Mouse (Mus musculus): ENCODE data around the gene Kif22. TPM values are rescaled to one million over a fixed set of nuclear protein-coding genes. Genes with fewer than 3 reads are reported as not detected.

The Kif22 gene
- total RNA-seq, 1 experiment from 2014 or later: 1.4 TPM

- no peak for ATAC-seq (ENCODE audit: extremely low read depth, insufficient number of reproducible peaks, low FRiP score, poor library complexity, severe bottlenecking)
These were observed 22.2 kb downstream of the Kif22 start for GRCm38 (mm10) chr7:127020031-127020430.

DNA sequence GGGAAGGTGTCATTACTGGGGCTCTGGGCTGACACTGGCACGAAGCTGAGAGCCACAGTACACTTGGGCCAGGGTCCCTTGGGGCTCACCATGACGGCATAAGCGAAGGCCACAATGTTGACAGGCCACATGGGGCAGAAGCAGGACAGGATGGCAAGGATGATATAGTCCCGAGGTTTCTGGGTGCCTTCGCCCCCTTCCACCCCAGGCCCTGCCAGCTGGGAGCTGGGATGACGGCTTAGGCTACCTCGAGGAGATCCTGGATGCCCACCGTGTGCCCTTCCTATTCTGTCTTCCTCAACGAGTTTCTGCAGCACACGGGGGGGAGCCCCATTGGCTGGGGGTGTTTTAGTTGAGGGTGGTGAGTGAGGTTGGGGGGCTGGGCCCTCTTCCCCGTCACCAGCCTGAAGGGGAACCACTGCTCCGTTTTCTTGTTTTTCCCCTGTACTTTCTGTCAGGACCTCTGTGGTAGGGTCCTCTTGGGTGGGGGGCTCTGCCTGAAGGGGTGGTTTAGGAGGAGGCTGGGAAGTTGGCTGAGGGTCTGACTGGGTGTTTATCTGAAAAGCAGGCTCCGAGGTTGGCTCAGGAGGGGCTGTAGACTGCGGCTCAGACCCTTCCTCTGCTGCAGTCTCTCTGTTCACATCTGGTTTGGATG lies 22.8 kb downstream of the Kif22 start:
- no peak for ATAC-seq (ENCODE audit: extremely low read depth, insufficient number of reproducible peaks, low FRiP score, poor library complexity, severe bottlenecking)

DNA sequence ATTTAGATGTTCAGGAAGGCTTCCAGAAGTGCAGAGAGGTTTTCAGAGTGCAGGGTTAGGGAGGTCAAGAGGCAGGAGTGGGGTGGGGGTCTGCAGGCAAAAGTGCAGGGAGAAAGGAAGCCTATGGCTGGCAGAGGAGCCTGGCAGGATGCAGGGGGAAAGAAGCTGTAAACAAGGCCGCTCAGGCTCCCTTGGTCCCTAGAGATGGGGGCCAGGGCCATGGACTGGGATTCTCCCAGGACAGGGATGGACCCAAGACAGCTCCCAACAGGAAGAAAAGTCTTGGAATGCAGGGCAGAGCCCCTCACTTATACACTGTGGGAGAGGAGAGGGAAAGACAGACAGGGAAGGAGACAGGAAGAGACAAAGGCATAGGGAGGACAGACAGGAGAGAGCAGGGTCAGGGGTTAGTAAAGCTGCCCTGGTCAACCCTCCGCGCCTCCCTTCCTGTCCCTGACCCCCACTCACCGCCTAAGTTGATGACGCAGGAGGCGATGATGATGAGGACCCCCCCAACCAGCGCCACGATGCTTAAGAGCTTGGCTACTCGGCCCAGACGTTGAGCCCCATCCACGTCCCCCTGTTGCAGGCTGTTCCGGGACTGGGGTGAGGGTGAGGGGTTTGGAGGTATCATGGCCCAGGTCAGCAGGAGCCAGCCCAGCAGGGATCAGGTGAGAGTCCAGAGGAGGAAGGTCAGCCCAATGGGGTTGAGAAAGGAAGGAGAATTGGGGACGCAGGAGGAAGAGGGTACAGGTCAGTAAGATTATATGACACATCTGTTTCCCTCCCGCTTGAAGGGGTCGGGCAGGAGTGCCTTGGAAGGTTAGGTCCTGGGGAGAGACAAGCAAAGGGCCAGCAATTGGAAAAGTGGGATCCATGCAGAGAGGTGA lies 23.6 kb downstream of the Kif22 start:
- no peak for ATAC-seq (ENCODE audit: extremely low read depth, insufficient number of reproducible peaks, low FRiP score, poor library complexity, severe bottlenecking)

GRCm38 (mm10) chr7:127017950-127018345 lies 24.3 kb downstream of the Kif22 start:
- ATAC-seq (ENCODE audit: extremely low read depth, insufficient number of reproducible peaks, low FRiP score, poor library complexity, severe bottlenecking): no peak

DNA sequence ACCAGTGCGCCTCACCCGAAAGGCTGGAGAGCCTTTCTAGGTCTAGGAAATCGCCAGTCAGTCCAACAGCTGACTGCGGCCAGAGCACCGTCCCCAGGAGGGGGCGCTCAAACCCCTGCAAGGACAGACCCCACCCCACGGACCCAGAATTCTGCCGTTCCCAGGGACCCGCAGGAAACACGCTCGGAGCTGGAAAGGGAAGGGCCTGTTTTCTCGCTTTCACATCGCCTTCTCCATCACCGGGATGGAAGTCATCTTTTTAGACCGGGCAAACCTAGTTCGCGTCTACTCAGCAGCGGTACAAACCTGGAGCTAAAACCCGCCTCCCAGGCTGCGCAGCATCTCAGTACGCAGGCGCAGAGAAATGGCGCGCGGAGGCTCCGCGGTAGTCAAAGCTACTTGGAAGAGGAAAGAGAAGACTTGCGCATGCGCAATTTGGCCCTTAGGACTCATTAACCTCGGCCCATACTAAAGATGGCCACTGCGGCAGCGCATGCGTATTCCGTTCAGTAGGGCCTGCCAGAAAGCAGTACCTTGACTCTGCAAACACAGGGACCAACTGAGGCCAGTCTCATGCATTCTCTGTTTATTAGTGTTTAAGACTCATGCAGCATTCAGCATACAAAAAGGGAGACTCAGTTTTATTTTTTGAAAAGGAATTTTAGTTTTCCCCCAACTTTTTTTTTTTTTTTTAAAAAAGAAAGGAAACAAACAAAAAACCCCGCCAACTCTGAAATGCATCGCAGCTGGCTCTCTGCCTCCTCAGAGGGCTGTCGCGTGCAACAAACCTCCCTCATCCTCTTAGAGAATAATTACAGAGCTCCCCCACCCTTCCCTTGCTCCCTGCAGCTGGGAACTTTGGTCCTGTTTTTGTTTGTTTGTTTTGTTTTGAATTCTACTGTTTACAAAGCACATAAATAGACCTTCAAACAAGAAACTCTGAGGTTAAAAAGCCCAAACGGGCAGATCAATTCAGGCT lies 25.0 kb downstream of the Kif22 start, which contains the start of gene Pagr1a:
Gene Pagr1a (minus strand): TSS at position 382 of the 979 bp plus-strand sequence.
- peak; percentile 74 for ATAC-seq (ENCODE audit: extremely low read depth, insufficient number of reproducible peaks, low FRiP score, poor library complexity, severe bottlenecking)

DNA sequence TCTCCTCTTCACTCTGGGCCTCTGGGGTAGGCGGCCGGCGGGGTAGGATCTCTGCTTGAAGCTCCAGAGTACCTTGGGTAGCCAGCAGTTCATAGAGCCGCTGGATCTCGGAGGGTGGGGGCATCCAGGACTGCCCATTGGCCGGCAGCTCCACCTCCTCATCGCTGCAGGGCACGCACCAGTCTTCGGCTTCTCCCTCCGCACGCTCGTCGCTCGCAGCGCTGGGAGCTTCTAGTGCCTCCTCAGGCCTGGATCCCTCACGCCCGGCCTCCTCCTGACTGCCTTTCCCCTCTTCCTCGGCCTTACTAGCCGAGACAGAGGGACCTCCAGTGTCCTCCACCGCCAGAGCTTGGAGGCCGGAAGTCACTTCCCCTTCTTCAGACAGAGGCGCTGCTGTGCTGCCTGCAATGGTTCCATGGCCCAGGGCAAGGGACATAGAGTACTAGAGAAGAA lies 25.8 kb downstream of the Kif22 start:
- peak; percentile 14; the same call in 1 of the 2 replicates for ATAC-seq (ENCODE audit: extremely low read depth, insufficient number of reproducible peaks, low FRiP score, poor library complexity, severe bottlenecking)

DNA sequence TGATC lies 26.0 kb downstream of the Kif22 start, which contains the start of gene Pagr1b:
Gene Pagr1b (minus strand): TSS at position 4 of the 5 bp plus-strand sequence.
- ATAC-seq (ENCODE audit: extremely low read depth, insufficient number of reproducible peaks, low FRiP score, poor library complexity, severe bottlenecking): no peak

DNA sequence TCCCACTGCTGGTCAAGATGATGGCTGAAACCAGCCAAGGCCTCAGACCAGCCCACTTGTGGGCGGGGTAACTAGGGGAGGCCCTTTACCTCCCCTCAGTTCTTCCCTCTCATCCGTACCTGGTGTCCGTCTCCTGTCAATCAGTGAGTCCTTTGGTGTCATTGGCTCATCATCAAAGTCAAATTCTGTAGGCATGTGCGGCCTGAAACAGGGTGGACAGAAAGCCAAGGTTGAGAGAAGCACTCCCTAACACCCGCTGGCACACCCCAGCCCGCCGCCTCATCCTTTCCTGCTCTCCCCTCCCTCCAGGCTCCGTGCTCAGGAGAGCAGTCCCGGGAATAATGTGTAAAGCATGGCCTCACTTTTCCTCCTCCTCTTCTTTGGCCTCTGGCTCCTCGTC lies 26.2 kb downstream of the Kif22 start:
- peak; percentile 35; the same call in 1 of the 2 replicates for ATAC-seq (ENCODE audit: extremely low read depth, insufficient number of reproducible peaks, low FRiP score, poor library complexity, severe bottlenecking)

DNA sequence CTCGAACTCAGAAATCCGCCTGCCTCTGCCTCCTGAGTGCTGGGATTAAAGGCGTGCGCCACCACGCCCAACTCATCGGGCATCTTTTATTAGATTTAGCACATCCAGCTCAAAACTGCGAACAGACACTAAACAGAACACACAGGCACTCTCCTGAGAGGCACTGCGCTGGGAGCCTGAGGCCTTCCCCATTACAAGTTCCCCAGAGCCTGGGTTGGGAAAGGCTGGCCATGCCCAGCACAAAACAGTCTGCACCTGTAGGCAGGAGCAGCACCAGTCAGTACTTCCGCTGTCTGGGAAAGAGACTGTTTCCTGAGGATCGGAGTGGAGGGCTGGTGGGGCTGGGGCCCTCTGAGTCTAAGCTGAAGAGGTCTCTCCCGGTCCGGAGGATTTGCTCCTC lies 27.3 kb downstream of the Kif22 start:
- no peak for ATAC-seq (ENCODE audit: extremely low read depth, insufficient number of reproducible peaks, low FRiP score, poor library complexity, severe bottlenecking)

DNA sequence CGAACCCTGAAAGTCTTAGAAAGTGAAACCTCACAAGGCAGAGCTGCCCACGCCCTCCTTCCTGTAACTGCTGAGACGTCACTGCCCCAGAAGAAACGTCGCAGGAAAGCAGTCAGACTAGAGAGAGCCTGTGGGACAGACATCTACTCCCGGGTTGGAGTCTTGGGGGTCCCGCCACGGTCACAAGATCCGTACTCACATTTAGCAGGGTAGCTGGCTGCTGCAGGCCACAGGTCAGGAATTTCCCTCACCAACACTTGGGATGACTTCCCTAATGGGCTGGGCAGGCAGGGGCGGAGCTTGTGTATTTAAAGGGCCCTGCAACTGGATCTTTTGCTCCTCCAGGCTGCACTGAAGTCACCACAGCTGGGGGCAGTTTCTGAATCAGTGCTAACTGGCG lies 28.0 kb downstream of the Kif22 start, which contains the start of gene Mvp:
Gene Mvp (minus strand): TSS at position 302 of the 400 bp plus-strand sequence.
- ATAC-seq (ENCODE audit: extremely low read depth, insufficient number of reproducible peaks, low FRiP score, poor library complexity, severe bottlenecking): peak; percentile 48

GRCm38 (mm10) chr7:127013385-127013784 lies 28.9 kb downstream of the Kif22 start:
- no peak for ATAC-seq (ENCODE audit: extremely low read depth, insufficient number of reproducible peaks, low FRiP score, poor library complexity, severe bottlenecking)

DNA sequence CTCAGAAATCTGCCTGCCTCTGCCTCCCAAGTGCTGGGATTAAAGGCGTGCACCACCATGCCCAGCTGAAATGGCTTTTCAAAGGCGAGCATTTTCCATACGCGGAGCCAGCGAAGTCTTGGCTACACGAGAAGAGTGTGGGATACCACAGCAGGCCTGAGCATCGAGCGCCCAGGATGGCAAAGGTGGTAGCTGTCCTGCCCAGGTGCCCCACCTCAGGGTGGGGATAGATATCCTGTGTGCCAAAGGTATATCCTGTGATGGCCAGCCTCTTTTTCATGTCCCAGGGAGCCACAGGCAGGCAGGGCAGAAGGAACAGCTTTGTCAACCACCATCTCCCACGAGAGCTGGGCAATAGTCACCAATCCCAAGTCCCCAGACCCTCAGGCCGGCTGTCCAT lies 29.4 kb downstream of the Kif22 start:
- no peak for ATAC-seq (ENCODE audit: extremely low read depth, insufficient number of reproducible peaks, low FRiP score, poor library complexity, severe bottlenecking)

GRCm38 (mm10) chr7:127012374-127012773 lies 29.9 kb downstream of the Kif22 start:
- no peak for ATAC-seq (ENCODE audit: extremely low read depth, insufficient number of reproducible peaks, low FRiP score, poor library complexity, severe bottlenecking)

DNA sequence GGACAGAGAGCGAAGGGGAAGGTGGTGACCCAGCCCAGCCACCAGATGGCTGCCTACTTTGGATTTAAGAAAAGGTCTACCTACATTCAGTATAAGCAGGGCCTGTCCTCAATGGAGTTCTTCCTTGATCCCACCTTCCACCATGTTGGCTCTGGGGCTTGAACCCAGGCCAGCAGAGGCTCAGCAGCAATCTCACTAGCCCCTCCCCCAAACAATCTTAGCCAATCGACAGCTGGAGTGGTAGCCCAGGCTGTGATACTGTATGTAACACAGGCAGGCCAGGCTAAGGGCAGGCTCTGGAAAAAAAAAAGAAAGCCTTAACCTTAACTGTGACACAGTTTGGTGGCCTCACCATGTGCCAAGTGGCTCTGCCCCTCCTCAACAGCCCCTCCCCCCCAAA lies 30.6 kb downstream of the Kif22 start:
- no peak for ATAC-seq (ENCODE audit: extremely low read depth, insufficient number of reproducible peaks, low FRiP score, poor library complexity, severe bottlenecking)

DNA sequence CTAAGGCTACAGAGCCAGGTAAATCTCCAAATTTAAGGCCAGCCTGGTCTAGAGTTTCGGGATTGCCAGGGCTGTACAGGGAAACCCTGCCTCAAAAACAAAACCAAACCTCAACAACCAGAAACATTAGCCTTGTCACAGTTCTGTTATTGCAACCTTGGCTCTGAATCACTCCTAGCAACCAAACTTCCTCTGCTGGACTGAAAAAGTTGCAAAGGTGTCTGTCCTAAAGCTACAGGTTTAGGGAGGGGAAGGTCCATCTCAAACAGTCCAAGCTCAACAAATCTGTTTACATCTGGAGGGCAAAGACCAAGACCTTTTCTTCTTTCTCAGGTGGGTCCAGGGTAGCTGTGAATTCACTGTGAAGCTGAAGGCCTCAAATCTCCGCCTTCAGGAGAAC lies 31.2 kb downstream of the Kif22 start:
- no peak for ATAC-seq (ENCODE audit: extremely low read depth, insufficient number of reproducible peaks, low FRiP score, poor library complexity, severe bottlenecking)

DNA sequence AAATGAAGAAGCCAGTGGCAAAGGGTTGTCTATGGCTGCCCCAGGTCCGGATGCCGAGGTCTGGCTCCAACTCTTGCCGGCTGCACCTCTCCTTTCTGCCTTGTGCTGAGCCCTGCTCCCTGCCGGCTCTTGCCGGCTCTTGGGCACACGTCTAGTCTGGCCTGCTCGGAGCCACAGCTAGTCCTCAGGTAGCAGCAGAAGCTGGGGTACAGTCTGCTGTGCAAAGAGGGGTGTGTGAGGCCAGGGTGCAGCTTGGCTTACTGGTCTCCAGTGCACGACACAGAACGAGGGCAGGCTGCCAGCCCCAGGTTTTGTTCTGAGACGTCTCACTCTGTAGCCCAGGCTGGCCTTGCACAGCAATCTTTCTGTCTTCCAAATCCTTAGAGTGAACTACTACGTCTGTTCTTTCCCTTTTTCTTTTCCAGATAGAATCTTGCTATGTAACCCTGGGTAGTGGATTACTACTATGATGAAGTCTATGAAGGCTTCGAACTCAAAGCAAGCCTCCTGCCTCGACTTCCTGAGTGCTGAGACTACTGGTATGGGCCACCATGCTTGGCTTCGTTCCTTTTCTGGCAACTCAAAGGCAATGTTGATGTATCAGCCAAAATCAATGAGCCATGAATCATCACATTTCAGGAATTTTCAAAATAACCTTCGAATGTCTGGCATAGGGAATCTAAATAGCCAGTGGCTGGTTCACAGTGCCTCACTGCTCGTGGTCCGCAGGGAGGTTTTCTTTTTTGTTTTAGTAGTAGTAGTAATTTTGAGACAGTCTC lies 32.8 kb downstream of the Kif22 start:
- ATAC-seq (ENCODE audit: extremely low read depth, insufficient number of reproducible peaks, low FRiP score, poor library complexity, severe bottlenecking): no peak

- peak; percentile 57 for ATAC-seq (ENCODE audit: extremely low read depth, insufficient number of reproducible peaks, low FRiP score, poor library complexity, severe bottlenecking)
These were observed 33.8 kb downstream of the Kif22 start for GRCm38 (mm10) chr7:127008239-127009019.
